Mouse (Mus musculus) testis, adult 2 months (tissue): ENCODE results near the gene Nek5. TPM values are rescaled to one million over a fixed set of nuclear protein-coding genes. Genes with fewer than 3 reads are reported as not detected.

Experiments
- H3K27ac ChIP-seq: fragments of 200-500 bp; 2 replicates; pipeline ENCODE4 v1.5.1; 2012; ENCODE audit warnings: low read depth, low read length; ENCODE audit not compliant: control insufficient read depth, insufficient read depth
- H3K27me3 ChIP-seq: fragments of 200-500 bp; 2 replicates; pipeline ENCODE4 v1.6.1; 2012; ENCODE audit warnings: mild to moderate bottlenecking, low read length, moderate library complexity; ENCODE audit not compliant: control insufficient read depth, insufficient read depth
- H3K36me3 ChIP-seq: fragments of 200-500 bp; 2 replicates; pipeline ENCODE4 v1.6.1; 2012; ENCODE audit warnings: mild to moderate bottlenecking, low read length; ENCODE audit not compliant: control insufficient read depth, insufficient read depth
- H3K4me1 ChIP-seq: fragments of 200-500 bp; 2 replicates; pipeline ENCODE4 v1.6.1; 2012; ENCODE audit warnings: low read length; ENCODE audit not compliant: control insufficient read depth, insufficient read depth
- H3K4me3 ChIP-seq: fragments of 200-500 bp; 2 replicates; pipeline ENCODE4 v1.5.1; 2012; ENCODE audit warnings: low read depth, mild to moderate bottlenecking, low read length, moderate library complexity, mixed read lengths; ENCODE audit not compliant: control insufficient read depth
- CTCF ChIP-seq: fragments of 200-500 bp; IDR thresholded peaks from 2 replicates; pipeline ENCODE4 v1.5.1; 2012; ENCODE audit warnings: low read depth, mild to moderate bottlenecking, inconsistent platforms, low read length, moderate library complexity; ENCODE audit not compliant: control insufficient read depth, insufficient read depth, insufficient replicate concordance
- POLR2A ChIP-seq: fragments of 200-500 bp; IDR thresholded peaks from 2 replicates; pipeline ENCODE4 v1.6.1; 2012; ENCODE audit warnings: low read depth, mild to moderate bottlenecking, inconsistent platforms, low read length, moderate library complexity; ENCODE audit not compliant: control insufficient read depth
- polyA plus RNA-seq: library from polyadenylated mRNA; depleted of rRNA; stranded (reverse); fragments of >200 nt; gene quantifications from 2 replicates; pipeline ENCODE4 v1.2.3, GENCODE M21; 2012

The Nek5 gene
- polyA plus RNA-seq, 1 experiment = 0.31 TPM

- no peak overlapping the region for H3K4me3 ChIP-seq
- TF ChIP-seq POLR2A = no peak
- TF ChIP-seq CTCF = no peak
- no peaks in the 10 kb centered on the region for H3K27me3 ChIP-seq
- H3K4me1 ChIP-seq = no peaks in the 10 kb centered on the region
- no peak overlapping the region for H3K27ac ChIP-seq
- H3K36me3 ChIP-seq = no peaks in the 10 kb centered on the region
These were observed 9.9 kb upstream of the Nek5 start for GRCm38 (mm10) chr8:22134750-22135135.

DNA sequence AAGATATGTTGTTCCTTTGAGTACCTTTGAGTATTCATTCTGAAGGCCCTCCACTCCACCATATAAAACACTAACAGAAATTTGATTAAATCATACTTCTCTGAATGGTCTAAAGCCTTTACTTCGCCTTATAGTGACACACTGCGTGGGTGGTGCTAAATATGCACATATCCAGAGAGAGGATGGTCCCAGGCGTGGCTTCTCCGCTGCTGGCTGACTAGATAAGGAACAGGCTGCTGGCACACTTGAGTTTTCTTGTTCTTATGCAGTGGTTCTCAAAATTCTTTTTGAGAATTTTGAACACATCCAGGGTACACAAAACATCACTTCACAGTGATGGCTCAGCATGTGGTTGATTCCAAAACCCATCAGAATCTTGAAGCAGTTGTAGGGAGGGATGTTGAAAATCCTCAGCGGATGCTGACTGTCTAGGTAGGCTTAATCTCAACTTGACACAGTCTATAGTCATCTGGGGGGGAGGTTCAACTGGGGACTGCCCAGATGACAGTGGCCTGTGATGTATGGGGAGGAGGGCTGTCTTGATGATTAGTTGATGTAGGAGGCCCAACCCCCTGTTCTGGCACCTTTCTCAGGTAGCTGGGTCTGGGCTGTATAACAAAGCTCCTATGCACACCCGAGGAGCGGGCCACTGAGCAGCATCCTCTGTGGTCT, 9.4 kb upstream of the Nek5 start:
- H3K27me3 ChIP-seq = no peaks in the 10 kb centered on the region
- H3K27ac ChIP-seq = no peak overlapping the region
- H3K36me3 ChIP-seq = no peaks in the 10 kb centered on the region
- H3K4me1 ChIP-seq = no peaks in the 10 kb centered on the region
- TF ChIP-seq CTCF = no peak
- TF ChIP-seq POLR2A = no peak
- no peak overlapping the region for H3K4me3 ChIP-seq

DNA sequence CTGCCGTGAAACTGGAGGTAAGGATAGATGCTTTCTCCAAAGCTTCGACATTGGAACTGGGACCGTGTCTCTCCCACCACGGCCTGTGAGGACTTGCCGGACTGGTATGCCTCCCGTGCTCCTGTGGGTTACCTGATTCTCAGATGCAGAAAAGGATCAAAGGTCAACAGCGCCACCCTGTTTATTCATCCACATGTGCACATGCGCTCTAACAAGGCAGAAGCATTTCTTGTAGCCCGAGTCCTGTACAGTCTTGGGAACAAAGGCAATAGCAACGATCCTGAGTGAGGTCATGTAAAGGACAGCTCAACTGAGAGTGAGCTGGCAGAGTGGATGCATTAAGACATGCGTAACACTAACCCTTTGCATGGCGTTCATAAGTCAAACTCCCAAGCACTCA, 7.2 kb upstream of the Nek5 start:
- no peak for TF ChIP-seq CTCF
- TF ChIP-seq POLR2A = no peak
- H3K27me3 ChIP-seq = no peaks in the 10 kb centered on the region
- no peaks in the 10 kb centered on the region for H3K4me1 ChIP-seq
- H3K27ac ChIP-seq = no peak overlapping the region
- H3K4me3 ChIP-seq = no peak overlapping the region
- H3K36me3 ChIP-seq = no peaks in the 10 kb centered on the region

DNA sequence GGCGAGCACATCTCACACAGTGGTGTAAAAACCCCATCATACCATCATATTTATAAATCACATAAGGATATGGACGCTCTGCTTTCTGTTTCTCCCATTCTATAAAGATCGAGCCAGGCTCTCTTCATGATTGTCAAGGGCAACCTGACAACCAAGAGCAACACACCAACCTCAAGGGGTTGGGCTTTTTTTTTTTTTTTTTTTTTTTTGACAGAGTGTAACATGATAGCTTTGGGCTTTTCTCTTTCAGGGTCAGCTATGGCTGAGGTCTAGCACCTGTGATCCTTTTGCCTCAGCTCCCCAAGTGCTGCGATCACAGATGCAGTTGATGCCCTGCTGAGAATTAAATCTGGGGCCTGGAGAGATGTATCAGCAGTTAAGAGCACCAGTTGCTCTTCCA, 17.8 kb downstream of the Nek5 start:
- Histone ChIP-seq H3K4me1 (no peaks in the 10 kb centered on the region), H3K27me3 (no peaks in the 10 kb centered on the region), H3K36me3 (no peaks in the 10 kb centered on the region), H3K4me3 (no peak overlapping the region), H3K27ac (no peak overlapping the region)
- TF ChIP-seq CTCF (no peak), POLR2A (no peak)

- Histone ChIP-seq H3K36me3 (no peaks in the 10 kb centered on the region), H3K27ac (no peak overlapping the region), H3K4me3 (no peak overlapping the region), H3K4me1 (no peaks in the 10 kb centered on the region), H3K27me3 (no peaks in the 10 kb centered on the region)
- TF ChIP-seq CTCF = no peak
- no peak for TF ChIP-seq POLR2A
These were observed 33.3 kb downstream of the Nek5 start for GRCm38 (mm10) chr8:22091568-22091967.

GRCm38 (mm10) chr8:22089226-22089625, 35.6 kb downstream of the Nek5 start:
- Histone ChIP-seq H3K27ac (no peak overlapping the region), H3K27me3 (no peaks in the 10 kb centered on the region), H3K36me3 (no peaks in the 10 kb centered on the region), H3K4me1 (no peaks in the 10 kb centered on the region), H3K4me3 (no peak overlapping the region)
- no peak for TF ChIP-seq POLR2A
- TF ChIP-seq CTCF = no peak

GRCm38 (mm10) chr8:22079313-22080007, 45.4 kb downstream of the Nek5 start:
- no peaks in the 10 kb centered on the region for H3K27me3 ChIP-seq
- H3K4me3 ChIP-seq = no peak overlapping the region
- H3K27ac ChIP-seq = no peak overlapping the region
- H3K36me3 ChIP-seq = no peaks in the 10 kb centered on the region
- no peaks in the 10 kb centered on the region for H3K4me1 ChIP-seq
- TF ChIP-seq CTCF (no peak), POLR2A (no peak)
